Mouse (Mus musculus) T-helper 2 cell (primary cell): ENCODE measurements around the gene Lif.

ENCODE experiments used
- in situ Hi-C: fragments of 300-600 bp; cut with MboI, MseI; formaldehyde crosslinking; loops from one replicate; pipeline ENCODE4 v1.15.1; 2025; ENCODE audit warnings: high pct_unique_total_duplicates

The Lif gene

GRCm38 (mm10) chr11:4296610-4297275 is 39.4 kb downstream of the Lif start:
- in situ Hi-C loops: no loop called here

- in situ Hi-C loops: no loop called here
These were observed 40.4 kb downstream of the Lif start for GRCm38 (mm10) chr11:4297753-4298152.

- in situ Hi-C loops: no loop called here
These were observed 41.3 kb downstream of the Lif start for GRCm38 (mm10) chr11:4298615-4299014.

- in situ Hi-C loops: no loop called here
These were observed 41.8 kb downstream of the Lif start for GRCm38 (mm10) chr11:4299191-4299590.

- in situ Hi-C loops: no loop called here
These were observed 42.5 kb downstream of the Lif start for GRCm38 (mm10) chr11:4299735-4300474.

- in situ Hi-C loops: no loop called here
These were observed 43.3 kb downstream of the Lif start for GRCm38 (mm10) chr11:4300683-4301082.

- in situ Hi-C loops: no loop called here
These were observed 45.1 kb downstream of the Lif start for GRCm38 (mm10) chr11:4302363-4302913.

GRCm38 (mm10) chr11:4303033-4303432 is 45.7 kb downstream of the Lif start:
- in situ Hi-C loops: no loop called here

- in situ Hi-C loops: no loop called here
These were observed 46.8 kb downstream of the Lif start for GRCm38 (mm10) chr11:4304203-4304602.

- in situ Hi-C loops: no loop called here
These were observed 47.7 kb downstream of the Lif start for GRCm38 (mm10) chr11:4305090-4305489.

- in situ Hi-C loops: no loop called here
These were observed 48.7 kb downstream of the Lif start for GRCm38 (mm10) chr11:4306086-4306485.

- in situ Hi-C loops: no loop called here
These were observed 50.7 kb downstream of the Lif start for GRCm38 (mm10) chr11:4308060-4308513.

GRCm38 (mm10) chr11:4308514-4309450 is 51.4 kb downstream of the Lif start:
- in situ Hi-C loops: no loop called here

GRCm38 (mm10) chr11:4309613-4310012 is 52.3 kb downstream of the Lif start:
- in situ Hi-C loops: no loop called here

- in situ Hi-C loops: no loop called here
These were observed 53.0 kb downstream of the Lif start for GRCm38 (mm10) chr11:4310324-4310723.

- in situ Hi-C loops: no loop called here
These were observed 54.8 kb downstream of the Lif start for GRCm38 (mm10) chr11:4312180-4312579.

- in situ Hi-C loops: no loop called here
These were observed 59.9 kb downstream of the Lif start for GRCm38 (mm10) chr11:4317287-4317686.

GRCm38 (mm10) chr11:4318011-4318410 is 60.7 kb downstream of the Lif start:
- in situ Hi-C loops: no loop called here

- in situ Hi-C loops: no loop called here
These were observed 62.0 kb downstream of the Lif start for GRCm38 (mm10) chr11:4319212-4319955.

- in situ Hi-C loops: no loop called here
These were observed 63.5 kb downstream of the Lif start for GRCm38 (mm10) chr11:4320876-4321275.
